Mouse (Mus musculus): Measurements from ENCODE around the gene Ace2. TPM values are rescaled to one million over a fixed set of nuclear protein-coding genes. Genes with fewer than 3 reads are reported as not detected.

The Ace2 gene
- polyA plus RNA-seq, 1 experiment = not detected

- no peaks in the 10 kb centered on the region for H3K27me3 ChIP-seq (ENCODE audit: control insufficient read depth, insufficient read depth, low read length)
- H3K36me3 ChIP-seq (ENCODE audit: control insufficient read depth, insufficient read depth, low read length) = no peaks in the 10 kb centered on the region
- WGBS = 79% methylated on average over 2 of the region's 2 CpGs
- H3K27ac ChIP-seq (ENCODE audit: insufficient read depth, low read length) = no peak overlapping the region
- peak in 1 of 2 experiments; percentile 12 for DNase-seq (ENCODE audit: low read depth in 1 of 2, low spot score in 2 of 2)
- H3K4me1 ChIP-seq (ENCODE audit: control insufficient read depth, insufficient read depth, insufficient read length) = no peaks in the 10 kb centered on the region
- H3K4me3 ChIP-seq (ENCODE audit: extremely low read depth, insufficient read depth, insufficient read length) = no peak overlapping the region
- TF ChIP-seq CTCF (IDR thresholded peaks at IDR 0.05; ENCODE audit: extremely low read depth, insufficient read depth, insufficient read length, insufficient replicate concordance) = peak; percentile 22; the same call in 1 of the 2 replicates
- no peak for TF ChIP-seq POLR2A (IDR thresholded peaks at IDR 0.05; ENCODE audit: low read depth, low read length)
Observed at GRCm38 (mm10) chrX:164221989-164222388, 82.9 kb downstream of the Ace2 start.

GRCm38 (mm10) chrX:164233380-164233779, 94.2 kb downstream of the Ace2 start:
- Histone ChIP-seq H3K36me3 (ENCODE audit: control insufficient read depth, insufficient read depth, low read length) (no peaks in the 10 kb centered on the region), H3K27ac (ENCODE audit: insufficient read depth, low read length) (no peak overlapping the region), H3K27me3 (ENCODE audit: control insufficient read depth, insufficient read depth, low read length) (no peaks in the 10 kb centered on the region), H3K4me1 (ENCODE audit: control insufficient read depth, insufficient read depth, insufficient read length) (no peaks in the 10 kb centered on the region), H3K4me3 (ENCODE audit: extremely low read depth, insufficient read depth, insufficient read length) (no peak overlapping the region)
- no peak for TF ChIP-seq CTCF (IDR thresholded peaks at IDR 0.05; ENCODE audit: extremely low read depth, insufficient read depth, insufficient read length, insufficient replicate concordance)
- TF ChIP-seq POLR2A (IDR thresholded peaks at IDR 0.05; ENCODE audit: low read depth, low read length) = no peak
- WGBS = 79% methylated on average over 8 of the region's 8 CpGs
- no peak for DNase-seq (ENCODE audit: low read depth in 1 of 2, low spot score in 2 of 2)

Other genes starting within 250 kb of the Ace2 start
- 1.7 and 3.1 TPM in 2 replicates for gene Ap1s2, start 230.3 kb upstream of the Ace2 start, polyA plus RNA-seq (2012; rRNA removed)
- 9.0 and 11.8 TPM in 2 replicates for gene Zrsr2, start 180.7 kb upstream of the Ace2 start, polyA plus RNA-seq (2012; rRNA removed)
- 0.43 TPM in 2 replicates for gene Car5b, start 111.3 kb upstream of the Ace2 start, polyA plus RNA-seq (2012; rRNA removed)
- gene Siah1b, start 62.8 kb upstream of the Ace2 start, polyA plus RNA-seq (2012; rRNA removed) = 5.6 and 5.8 TPM in 2 replicates
- gene Cltrn, start 50.5 kb upstream of the Ace2 start, polyA plus RNA-seq (2012; rRNA removed) = not detected in 2 replicates
- 0.09 TPM in 2 replicates for gene Bmx, start 118.9 kb downstream of the Ace2 start, polyA plus RNA-seq (2012; rRNA removed)
- 0.97 and 0.99 TPM in 2 replicates for gene Pir, start 130.0 kb downstream of the Ace2 start, polyA plus RNA-seq (2012; rRNA removed)
- 0.62 and 1.1 TPM in 2 replicates for gene Vegfd, start 234.0 kb downstream of the Ace2 start, polyA plus RNA-seq (2012; rRNA removed)

Data from spleen, adult 2 months (tissue).